Mouse (Mus musculus): ENCODE measurements at regions not wholly inside any gene's neighbourhood (a gene's known extent, or its start where the extent isn't known, plus 50 kb on each side); places are given as distances from the start of the nearest gene placed in this dataset.

DNA sequence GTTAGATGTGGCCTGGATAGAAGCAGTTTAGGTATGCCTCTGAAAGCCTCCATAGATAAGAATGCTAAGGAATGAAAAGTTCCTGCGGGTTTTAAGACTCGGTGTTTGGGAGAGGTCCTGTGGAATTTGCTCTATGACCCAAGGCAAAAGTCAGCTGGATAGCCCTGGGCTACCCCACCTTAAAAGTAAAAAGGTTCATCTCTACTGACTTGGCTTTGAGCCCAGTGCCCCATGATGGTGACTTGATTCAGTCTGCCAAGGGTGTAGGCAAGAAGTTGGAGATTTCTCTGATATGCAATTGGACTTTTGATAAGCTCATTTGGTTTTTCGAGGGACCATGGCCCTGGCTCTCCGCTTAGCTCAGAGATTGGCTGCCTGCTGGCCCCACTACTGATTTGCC, 78.8 kb upstream of the Herc3 start:
- no peak for DNase-seq (ENCODE audit: low spot score)

DNA sequence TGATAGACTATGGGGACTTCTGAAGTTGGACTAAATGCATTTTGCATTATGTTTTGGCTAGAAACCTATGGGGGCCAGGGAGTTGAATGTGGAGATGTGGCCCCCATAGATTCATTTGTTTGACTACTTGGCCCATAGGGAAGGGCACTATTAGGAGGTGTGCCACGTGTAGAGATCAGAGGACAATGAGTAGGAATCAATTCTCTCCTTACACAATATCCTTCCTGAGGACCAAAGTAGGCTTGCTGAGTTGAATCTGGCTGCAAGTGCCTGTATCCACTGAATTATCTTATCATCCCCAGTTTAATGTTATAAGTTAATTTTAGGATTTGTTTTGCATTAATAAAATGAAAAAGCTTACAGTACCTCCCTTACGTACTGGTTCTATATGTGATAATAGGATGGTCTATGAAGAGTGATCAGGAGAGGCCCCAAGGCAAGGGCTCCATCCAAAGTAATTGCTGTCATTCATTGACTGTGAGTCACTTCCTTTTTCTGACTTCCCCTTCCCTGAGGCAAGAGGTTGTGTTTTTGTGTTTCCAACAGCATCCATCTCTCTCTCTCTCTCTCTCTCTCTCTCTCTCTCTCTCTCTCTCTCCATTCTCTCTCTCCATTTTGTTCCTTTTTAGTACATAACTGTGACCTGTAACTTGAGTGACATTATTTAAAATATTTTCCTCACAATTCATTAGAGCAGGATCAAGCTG, 74.8 kb upstream of the Herc3 start:
- DNase-seq (ENCODE audit: low spot score): no peak

DNA sequence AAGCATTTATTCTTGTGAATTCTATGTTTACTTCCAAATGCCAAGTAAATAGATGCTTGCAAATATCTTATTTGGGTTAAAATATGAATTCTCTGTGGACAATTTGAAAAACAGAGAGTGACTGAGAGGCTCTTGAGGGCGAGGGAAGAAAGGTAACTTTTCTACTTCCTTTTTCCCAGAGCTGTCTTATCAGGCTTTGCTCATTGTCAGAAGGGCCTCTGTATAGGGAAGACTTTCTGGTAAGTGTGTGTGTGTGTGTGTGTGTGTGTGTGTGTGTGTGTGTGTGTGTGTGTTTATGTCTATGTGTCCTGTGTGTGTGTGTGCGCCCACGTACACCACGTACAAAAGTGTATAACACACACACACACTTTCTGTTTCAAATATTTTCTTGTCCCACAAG, 73.9 kb upstream of the Herc3 start:
- DNase-seq (ENCODE audit: low spot score): no peak

DNA sequence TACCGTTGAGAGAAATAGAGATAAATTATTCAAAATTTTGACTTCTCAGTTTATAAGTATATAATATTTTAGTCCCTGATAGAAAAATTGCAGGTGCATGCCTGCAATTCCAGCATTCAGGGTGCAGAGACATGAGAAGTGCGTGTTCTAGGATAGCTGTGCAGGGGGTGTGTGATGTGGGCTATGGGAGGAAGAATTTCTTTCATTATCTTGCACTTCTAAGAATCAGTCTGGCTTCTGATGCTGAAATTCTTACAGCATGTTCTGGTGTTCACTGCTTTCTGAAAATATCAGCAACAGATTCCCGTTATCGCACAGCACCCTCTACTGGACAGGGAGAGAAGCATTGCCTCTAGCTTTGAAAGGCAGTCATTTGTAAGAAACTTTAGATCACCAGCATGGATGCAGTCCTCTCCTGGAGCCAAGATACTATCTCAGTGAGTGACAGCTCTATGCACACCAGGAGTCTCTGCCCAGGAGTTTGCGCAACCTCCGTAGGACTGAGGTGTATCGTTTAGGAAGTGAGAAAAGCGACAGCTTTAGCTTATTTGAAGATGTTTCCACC, 60.5 kb upstream of the Herc3 start:
- DNase-seq (ENCODE audit: low spot score): peak; percentile 36

DNA sequence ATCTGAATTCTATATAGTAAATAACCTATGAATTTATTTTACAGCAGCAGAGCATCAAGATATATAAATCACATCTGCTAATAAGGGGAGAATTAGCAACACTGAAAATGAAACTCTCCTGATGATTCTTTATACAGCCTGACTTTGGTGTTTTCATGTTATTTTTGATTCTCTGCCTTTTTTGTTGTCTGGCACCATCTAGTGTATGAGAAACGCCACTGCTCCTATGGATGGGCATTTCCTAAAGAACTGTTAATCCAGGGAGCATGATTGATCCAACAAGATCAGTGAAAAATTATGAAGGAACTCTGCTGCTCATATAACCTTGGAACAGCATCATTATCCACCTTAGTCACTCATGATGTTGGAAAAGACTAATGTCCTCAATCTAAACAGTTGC, 59.3 kb upstream of the Herc3 start:
- DNase-seq (ENCODE audit: low spot score): no peak
